Mouse (Mus musculus): ENCODE data around the gene Togaram2. TPM values are rescaled to one million over a fixed set of nuclear protein-coding genes. Genes with fewer than 3 reads are reported as not detected.
A peak's percentile ranks its signal among the peaks of the same experiment; 100 is the strongest.

The Togaram2 gene
- polyA plus RNA-seq, 1 experiment from 2014 or later = 0.53 TPM

DNA sequence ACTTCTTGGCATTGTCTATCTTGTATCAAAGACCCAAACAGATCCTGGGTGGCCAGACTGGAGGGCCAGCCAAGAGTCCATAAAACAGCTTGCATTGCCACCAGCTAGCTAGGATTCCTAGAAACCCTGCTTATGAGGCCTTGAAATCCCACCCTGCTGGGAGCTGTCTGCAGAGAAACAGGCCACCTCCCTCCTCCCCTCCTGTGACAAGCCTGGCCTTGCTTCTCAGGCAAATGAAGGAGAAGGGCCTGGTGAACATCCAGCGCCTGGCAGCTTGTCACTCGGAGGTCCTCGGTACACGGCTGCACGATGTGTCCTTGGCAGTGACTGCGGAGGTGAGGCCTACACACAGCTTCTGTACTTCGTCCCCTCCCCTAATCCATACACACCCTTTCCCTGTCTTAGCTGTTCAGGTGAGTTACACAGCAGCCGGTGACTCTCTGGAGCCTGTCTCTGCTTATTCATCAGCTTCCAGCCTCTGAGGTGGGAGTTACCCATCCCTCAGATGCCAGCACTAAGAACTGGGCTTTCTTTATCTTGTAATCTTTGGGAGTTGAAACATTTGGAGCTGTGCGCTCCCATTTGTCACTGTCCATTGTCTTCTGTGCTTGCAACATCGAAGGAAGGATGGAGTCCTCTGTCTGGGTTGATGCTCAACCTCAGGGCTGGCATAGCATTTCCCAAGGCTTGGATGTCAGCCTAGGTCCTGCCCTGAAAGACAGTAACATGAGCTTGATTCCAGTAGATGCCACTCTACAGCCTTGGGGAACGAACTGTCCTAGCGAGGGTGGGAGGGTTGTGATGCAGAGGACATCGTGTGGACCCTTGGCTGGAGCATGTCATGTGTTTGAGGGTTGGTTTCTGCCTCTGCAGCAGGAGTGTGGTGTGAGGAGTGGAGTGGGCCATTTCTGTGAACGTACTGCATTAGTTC is 32.8 kb downstream of the Togaram2 start:
- Histone ChIP-seq H3K36me3 (no peaks in the 10 kb centered on the region), H3K27ac (no peak overlapping the region), H3K4me3 (no peak overlapping the region), H3K9ac (no peak overlapping the region), H3K9me3 (no peaks in the 10 kb centered on the region), H3K4me2 (no peak overlapping the region), H3K27me3 (0 out of 2 replicates have a peak, but pooled peaks cover 3% of the 10 kb centered on the region), H3K4me1 (replicated peaks) (peaks cover 9% of the 10 kb centered on the region)
- WGBS = 88% methylated on average over 14 of the region's 14 CpGs
- no peak for ATAC-seq (ENCODE audit: low FRiP score)

- Histone ChIP-seq H3K27ac (no peak overlapping the region), H3K4me3 (no peak overlapping the region), H3K36me3 (no peaks in the 10 kb centered on the region), H3K9ac (no peak overlapping the region), H3K4me1 (replicated peaks) (peaks cover 9% of the 10 kb centered on the region), H3K9me3 (no peaks in the 10 kb centered on the region), H3K4me2 (no peak overlapping the region), H3K27me3 (no peaks in the 10 kb centered on the region)
- no peak for ATAC-seq (ENCODE audit: low FRiP score)
- 43% methylated on average over 4 of the region's 4 CpGs for WGBS
Observed at GRCm38 (mm10) chr17:71707715-71708114, 34.7 kb downstream of the Togaram2 start.

DNA sequence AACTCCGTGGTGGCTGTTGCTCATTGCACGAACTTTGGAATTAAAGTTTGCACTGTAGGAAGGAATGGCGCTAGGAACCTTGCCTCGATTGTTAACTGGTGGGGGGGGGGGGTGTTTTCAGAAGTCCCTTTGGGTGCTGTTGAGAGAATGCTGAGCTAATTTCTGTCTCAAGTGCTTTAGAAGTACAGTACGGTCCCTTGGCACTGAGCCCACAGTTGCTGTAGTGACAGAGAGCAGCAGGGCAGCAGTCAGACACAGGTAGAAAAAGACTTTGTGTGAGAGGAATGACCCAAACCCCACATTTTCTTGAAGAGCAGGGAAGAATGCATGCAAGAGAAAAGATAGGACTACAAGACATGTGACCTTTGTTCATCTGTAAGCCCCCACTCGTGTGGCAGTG is 39.2 kb downstream of the Togaram2 start:
- no peak overlapping the region for H3K9ac ChIP-seq
- H3K4me2 ChIP-seq = no peak overlapping the region
- no peaks in the 10 kb centered on the region for H3K36me3 ChIP-seq
- H3K27me3 ChIP-seq = no peaks in the 10 kb centered on the region
- no peak overlapping the region for H3K27ac ChIP-seq
- no peaks in the 10 kb centered on the region for H3K9me3 ChIP-seq
- H3K4me1 ChIP-seq (replicated peaks) = peaks cover 9% of the 10 kb centered on the region
- ATAC-seq (ENCODE audit: low FRiP score) = no peak
- 87% methylated on average over 6 of the region's 6 CpGs for WGBS
- H3K4me3 ChIP-seq = no peak overlapping the region

DNA sequence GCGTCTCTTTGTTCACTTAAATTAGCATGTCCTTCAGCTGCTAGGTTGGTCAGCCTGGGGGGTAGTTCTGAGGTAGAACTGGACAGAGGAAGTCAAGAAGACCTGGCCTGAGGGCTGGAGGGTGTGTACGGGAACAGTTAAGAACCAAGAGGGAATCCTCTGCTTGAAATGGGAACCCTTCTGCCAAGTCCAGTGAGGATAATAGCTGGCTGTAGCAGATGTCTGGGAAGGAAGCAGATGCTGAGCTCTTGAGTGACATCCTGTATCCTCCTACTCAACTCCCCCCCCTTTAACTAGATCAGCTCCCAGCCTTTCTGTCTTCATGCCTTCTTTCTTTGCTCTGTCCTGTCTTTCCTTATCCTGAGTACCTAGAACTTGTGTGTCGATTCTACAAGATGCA is 42.0 kb downstream of the Togaram2 start:
- Histone ChIP-seq H3K4me3 (no peak overlapping the region), H3K27me3 (no peaks in the 10 kb centered on the region), H3K9me3 (no peaks in the 10 kb centered on the region), H3K27ac (no peak overlapping the region), H3K9ac (no peak overlapping the region), H3K4me1 (replicated peaks) (no peaks in the 10 kb centered on the region), H3K4me2 (no peak overlapping the region), H3K36me3 (no peaks in the 10 kb centered on the region)
- 72% methylated on average over 3 of the region's 3 CpGs for WGBS
- no peak for ATAC-seq (ENCODE audit: low FRiP score)

DNA sequence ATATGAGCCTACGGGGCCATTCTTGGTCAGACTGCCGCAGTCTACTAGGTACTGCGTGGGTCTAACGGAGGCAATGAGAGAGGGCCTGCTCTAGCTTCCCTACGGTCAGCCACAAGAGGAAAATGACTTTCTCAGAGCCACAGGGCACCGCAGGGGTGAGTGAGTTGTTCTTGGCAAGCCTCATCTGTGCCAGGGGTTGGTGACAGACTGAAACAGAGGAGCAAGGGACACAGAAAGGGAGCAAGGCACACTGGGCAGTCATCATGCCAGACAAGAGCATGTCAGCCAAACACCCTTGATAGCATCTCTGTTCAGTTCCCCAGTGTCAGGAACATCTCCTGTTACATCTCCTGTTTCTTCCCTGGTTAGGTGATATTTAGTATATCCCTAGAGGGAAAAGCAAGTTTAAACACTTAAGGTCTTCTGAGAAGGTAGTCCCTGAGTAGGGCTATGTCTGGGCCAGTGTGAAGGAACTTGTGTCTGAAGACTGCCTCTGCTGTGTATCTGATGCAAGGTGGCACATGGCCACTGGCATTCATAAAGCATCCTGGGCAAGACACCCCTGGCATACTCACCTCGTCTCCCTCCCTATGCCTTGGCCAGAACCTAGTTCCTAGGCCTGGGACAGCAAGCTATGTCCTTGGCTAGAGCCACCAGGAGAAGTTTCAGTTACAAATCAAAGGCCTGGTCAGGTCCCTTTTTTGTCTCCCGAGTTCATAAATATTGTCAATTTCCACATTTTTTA is 45.0 kb downstream of the Togaram2 start:
- Histone ChIP-seq H3K4me3 (no peak overlapping the region), H3K9me3 (no peaks in the 10 kb centered on the region), H3K27me3 (no peaks in the 10 kb centered on the region), H3K4me1 (replicated peaks) (no peaks in the 10 kb centered on the region), H3K4me2 (no peak overlapping the region), H3K27ac (no peak overlapping the region), H3K36me3 (no peaks in the 10 kb centered on the region), H3K9ac (no peak overlapping the region)
- 95% methylated on average over 8 of the region's 8 CpGs for WGBS
- ATAC-seq (ENCODE audit: low FRiP score) = no peak

DNA sequence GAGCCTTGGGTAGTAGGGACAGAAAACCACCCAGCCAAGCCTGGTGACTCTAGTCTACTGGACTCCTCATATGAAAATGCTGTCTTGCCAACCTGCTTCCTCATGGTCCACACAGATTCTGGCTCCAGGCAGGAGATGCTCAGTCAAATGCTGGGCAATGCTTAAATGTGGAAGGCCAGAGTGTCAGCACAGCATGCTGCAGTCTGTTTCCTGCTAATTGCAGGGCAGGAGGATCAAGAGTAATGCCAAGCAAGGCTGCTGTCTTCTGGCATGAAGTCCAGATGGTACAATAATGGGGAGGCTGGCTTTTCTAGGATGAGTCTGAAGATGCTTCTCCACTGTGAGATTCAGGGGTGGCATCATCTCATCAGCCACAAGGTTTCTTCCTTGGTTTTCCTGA is 47.4 kb downstream of the Togaram2 start:
- no peak overlapping the region for H3K4me2 ChIP-seq

GRCm38 (mm10) chr17:71721019-71721418 is 48.0 kb downstream of the Togaram2 start:
- Histone ChIP-seq H3K27me3 (no peaks in the 10 kb centered on the region), H3K27ac (no peak overlapping the region), H3K9ac (no peak overlapping the region), H3K4me3 (no peak overlapping the region), H3K9me3 (no peaks in the 10 kb centered on the region), H3K4me1 (replicated peaks) (no peaks in the 10 kb centered on the region), H3K4me2 (no peak overlapping the region), H3K36me3 (no peaks in the 10 kb centered on the region)
- 91% methylated on average over 3 of the region's 3 CpGs for WGBS
- ATAC-seq (ENCODE audit: low FRiP score) = no peak

More for the DNA sequence above, 47.4 kb downstream of the Togaram2 start:
- no peak for ATAC-seq (ENCODE audit: low FRiP score)
- Histone ChIP-seq H3K36me3 (no peaks in the 10 kb centered on the region), H3K9me3 (no peaks in the 10 kb centered on the region), H3K27me3 (no peaks in the 10 kb centered on the region), H3K9ac (no peak overlapping the region), H3K4me3 (no peak overlapping the region), H3K27ac (no peak overlapping the region), H3K4me1 (replicated peaks) (no peaks in the 10 kb centered on the region)

DNA sequence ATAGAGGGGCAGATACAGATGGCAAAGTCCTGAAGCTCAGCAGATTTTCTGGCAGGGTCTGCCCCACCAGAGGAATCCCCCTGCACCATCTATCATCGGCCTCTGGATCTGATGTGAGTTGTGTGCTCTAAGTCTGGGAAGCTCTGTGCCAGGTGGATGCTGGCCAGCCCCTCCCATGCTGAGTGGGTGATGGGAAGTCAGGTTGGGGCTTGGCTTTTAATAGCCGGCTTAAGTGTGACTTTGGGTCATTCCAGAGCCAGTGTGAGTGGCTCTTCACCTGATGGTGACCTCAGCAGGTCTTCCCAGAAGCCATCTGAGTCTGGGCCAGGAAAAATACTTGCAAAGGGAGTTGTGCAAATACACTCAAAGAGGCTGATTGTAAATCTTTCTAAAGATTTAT is 57.6 kb downstream of the Togaram2 start:
- Histone ChIP-seq H3K36me3 (no peaks in the 10 kb centered on the region), H3K27ac (no peak overlapping the region), H3K27me3 (no peaks in the 10 kb centered on the region), H3K9ac (no peak overlapping the region), H3K4me2 (no peak overlapping the region), H3K4me3 (no peak overlapping the region), H3K9me3 (no peaks in the 10 kb centered on the region), H3K4me1 (replicated peaks) (peaks cover under 1% of the 10 kb centered on the region; the same call in 1 of the 2 replicates)
- no peak for ATAC-seq (ENCODE audit: low FRiP score)
- 73% methylated on average over 2 of the region's 2 CpGs for WGBS

GRCm38 (mm10) chr17:71736442-71736841 is 63.4 kb downstream of the Togaram2 start:
- peaks cover 9% of the 10 kb centered on the region for H3K4me1 ChIP-seq (replicated peaks)
- H3K9me3 ChIP-seq = no peaks in the 10 kb centered on the region
- H3K27ac ChIP-seq = no peak overlapping the region
- H3K36me3 ChIP-seq = no peaks in the 10 kb centered on the region
- H3K4me2 ChIP-seq = no peak overlapping the region
- no peak for ATAC-seq (ENCODE audit: low FRiP score)
- WGBS = 76% methylated on average over 3 of the region's 3 CpGs
- no peak overlapping the region for H3K9ac ChIP-seq
- no peak overlapping the region for H3K4me3 ChIP-seq
- no peaks in the 10 kb centered on the region for H3K27me3 ChIP-seq

GRCm38 (mm10) chr17:71742156-71742555 is 69.1 kb downstream of the Togaram2 start:
- no peaks in the 10 kb centered on the region for H3K36me3 ChIP-seq
- H3K9me3 ChIP-seq = no peaks in the 10 kb centered on the region
- H3K4me2 ChIP-seq = no peak overlapping the region
- no peaks in the 10 kb centered on the region for H3K27me3 ChIP-seq
- H3K9ac ChIP-seq = no peak overlapping the region
- ATAC-seq (ENCODE audit: low FRiP score) = no peak
- H3K27ac ChIP-seq = no peak overlapping the region
- H3K4me1 ChIP-seq (replicated peaks) = peaks cover 6% of the 10 kb centered on the region; the same call in 1 of the 2 replicates
- WGBS = 81% methylated on average over 3 of the region's 3 CpGs
- no peak overlapping the region for H3K4me3 ChIP-seq

- Histone ChIP-seq H3K27ac (no peak overlapping the region), H3K9ac (no peak overlapping the region), H3K4me2 (no peak overlapping the region), H3K4me3 (no peak overlapping the region), H3K36me3 (no peaks in the 10 kb centered on the region), H3K27me3 (no peaks in the 10 kb centered on the region), H3K4me1 (replicated peaks) (peaks cover 6% of the 10 kb centered on the region), H3K9me3 (no peaks in the 10 kb centered on the region)
- no peak for ATAC-seq (ENCODE audit: low FRiP score)
- WGBS = 30% methylated on average over 5 of the region's 5 CpGs
Observed at GRCm38 (mm10) chr17:71742935-71743334, 69.9 kb downstream of the Togaram2 start.

GRCm38 (mm10) chr17:71746114-71746513 is 73.1 kb downstream of the Togaram2 start:
- Histone ChIP-seq H3K4me2 (no peak overlapping the region), H3K27me3 (no peaks in the 10 kb centered on the region), H3K9ac (no peak overlapping the region; the same call in 1 of the 2 replicates), H3K4me3 (no peak overlapping the region), H3K4me1 (replicated peaks) (peaks cover 6% of the 10 kb centered on the region), H3K27ac (no peak overlapping the region), H3K9me3 (no peaks in the 10 kb centered on the region), H3K36me3 (no peaks in the 10 kb centered on the region)
- WGBS = 74% methylated on average over 9 of the region's 9 CpGs
- ATAC-seq (ENCODE audit: low FRiP score) = peak; percentile 38; the same call in 1 of the 2 replicates
